Mouse (Mus musculus): ENCODE measurements at regions not wholly inside any gene's neighbourhood (a gene's known extent, or its start where the extent isn't known, plus 50 kb on each side); places are given as distances from the start of the nearest gene placed in this dataset.

- H3K4me3 ChIP-seq, result no peak overlapping the region
- H3K9ac ChIP-seq, result no peak overlapping the region
- H3K36me3 ChIP-seq (replicated peaks), result no peaks in the 10 kb centered on the region
- no peaks in the 10 kb centered on the region for H3K9me3 ChIP-seq
- 64% methylated on average over 2 of the region's 2 CpGs for WGBS
- no peak overlapping the region for H3K4me2 ChIP-seq
- H3K27ac ChIP-seq, result 0 out of 2 replicates have a peak overlapping the region, but pooled peaks have one; percentile 29
- no peak for ATAC-seq (replicated peaks)
- H3K4me1 ChIP-seq, result peaks cover 22% of the 10 kb centered on the region
- H3K27me3 ChIP-seq (replicated peaks), result no peaks in the 10 kb centered on the region
These were observed 112.0 kb downstream of the Gm19410 start for GRCm38 (mm10) chr8:35877581-35877980.

- H3K9ac ChIP-seq, result no peak overlapping the region
- H3K4me1 ChIP-seq, result peaks cover 27% of the 10 kb centered on the region
- WGBS, result 75% methylated on average over 5 of the region's 5 CpGs
- no peak overlapping the region for H3K4me3 ChIP-seq
- peak overlapping the region; percentile 76 for H3K27ac ChIP-seq
- H3K36me3 ChIP-seq (replicated peaks), result no peaks in the 10 kb centered on the region
- no peak for ATAC-seq (replicated peaks)
- no peaks in the 10 kb centered on the region for H3K9me3 ChIP-seq
- H3K27me3 ChIP-seq (replicated peaks), result no peaks in the 10 kb centered on the region
- no peak overlapping the region for H3K4me2 ChIP-seq
These were observed 116.2 kb downstream of the Gm19410 start for GRCm38 (mm10) chr8:35881810-35882209.

GRCm38 (mm10) chr8:35882638-35883455 lies 117.3 kb downstream of the Gm19410 start:
- ATAC-seq (replicated peaks), result peak; percentile 84
- no peaks in the 10 kb centered on the region for H3K27me3 ChIP-seq (replicated peaks)
- H3K4me2 ChIP-seq, result peak overlapping the region; percentile 38
- no peaks in the 10 kb centered on the region for H3K36me3 ChIP-seq (replicated peaks)
- H3K4me1 ChIP-seq, result peaks cover 23% of the 10 kb centered on the region
- 9% methylated on average over 12 of the region's 12 CpGs for WGBS
- H3K9ac ChIP-seq, result peak overlapping the region; percentile 12; the same call in 1 of the 2 replicates
- no peaks in the 10 kb centered on the region for H3K9me3 ChIP-seq
- peak overlapping the region; percentile 76 for H3K27ac ChIP-seq
- 0 out of 2 replicates have a peak overlapping the region, but pooled peaks have one; percentile 7 for H3K4me3 ChIP-seq

- Histone ChIP-seq H3K9me3 (no peaks in the 10 kb centered on the region), H3K27ac (peak overlapping the region; percentile 76), H3K36me3 (replicated peaks) (no peaks in the 10 kb centered on the region), H3K4me1 (peaks cover 27% of the 10 kb centered on the region), H3K9ac (peak overlapping the region; percentile 12; the same call in 1 of the 2 replicates), H3K27me3 (replicated peaks) (no peaks in the 10 kb centered on the region), H3K4me3 (no peak overlapping the region), H3K4me2 (peak overlapping the region; percentile 38)
- ATAC-seq (replicated peaks), result peak; percentile 58
- 24% methylated on average over 1 of the region's 1 CpGs for WGBS
These were observed 117.8 kb downstream of the Gm19410 start for GRCm38 (mm10) chr8:35883456-35883780.

- H3K9ac ChIP-seq, result no peak overlapping the region
- H3K4me3 ChIP-seq, result no peak overlapping the region
- no peaks in the 10 kb centered on the region for H3K36me3 ChIP-seq (replicated peaks)
- no peaks in the 10 kb centered on the region for H3K27me3 ChIP-seq (replicated peaks)
- H3K9me3 ChIP-seq, result no peaks in the 10 kb centered on the region
- H3K27ac ChIP-seq, result peak overlapping the region; percentile 76; the same call in 1 of the 2 replicates
- no peak for ATAC-seq (replicated peaks)
- H3K4me2 ChIP-seq, result no peak overlapping the region
- H3K4me1 ChIP-seq, result peaks cover 28% of the 10 kb centered on the region
- WGBS, result 72% methylated on average over 6 of the region's 6 CpGs
These were observed 119.0 kb downstream of the Gm19410 start for GRCm38 (mm10) chr8:35884545-35884944.

GRCm38 (mm10) chr8:35890083-35890482 lies 124.5 kb downstream of the Gm19410 start:
- Histone ChIP-seq H3K4me2 (no peak overlapping the region), H3K9me3 (no peaks in the 10 kb centered on the region), H3K27me3 (replicated peaks) (no peaks in the 10 kb centered on the region), H3K4me3 (no peak overlapping the region), H3K36me3 (replicated peaks) (no peaks in the 10 kb centered on the region), H3K4me1 (0 out of 2 replicates have a peak, but pooled peaks cover 6% of the 10 kb centered on the region), H3K9ac (no peak overlapping the region), H3K27ac (no peak overlapping the region)
- 87% methylated on average over 4 of the region's 4 CpGs for WGBS
- no peak for ATAC-seq (replicated peaks)

- 0 out of 2 replicates have a peak, but pooled peaks cover 6% of the 10 kb centered on the region for H3K4me1 ChIP-seq
- no peak overlapping the region for H3K4me3 ChIP-seq
- H3K4me2 ChIP-seq, result no peak overlapping the region
- 78% methylated on average over 6 of the region's 6 CpGs for WGBS
- no peaks in the 10 kb centered on the region for H3K9me3 ChIP-seq
- no peaks in the 10 kb centered on the region for H3K36me3 ChIP-seq (replicated peaks)
- no peak overlapping the region for H3K9ac ChIP-seq
- no peak for ATAC-seq (replicated peaks)
- no peaks in the 10 kb centered on the region for H3K27me3 ChIP-seq (replicated peaks)
- H3K27ac ChIP-seq, result no peak overlapping the region
These were observed 126.2 kb downstream of the Gm19410 start for GRCm38 (mm10) chr8:35891769-35892168.

GRCm38 (mm10) chr8:35898493-35898892 lies 132.9 kb downstream of the Gm19410 start:
- Histone ChIP-seq H3K4me1 (peaks cover 9% of the 10 kb centered on the region; the same call in 1 of the 2 replicates), H3K27ac (no peak overlapping the region), H3K36me3 (replicated peaks) (no peaks in the 10 kb centered on the region), H3K9ac (no peak overlapping the region), H3K27me3 (replicated peaks) (no peaks in the 10 kb centered on the region), H3K4me2 (no peak overlapping the region), H3K4me3 (no peak overlapping the region), H3K9me3 (no peaks in the 10 kb centered on the region)
- WGBS, result 85% methylated on average over 3 of the region's 3 CpGs
- ATAC-seq (replicated peaks), result no peak

- H3K9me3 ChIP-seq, result no peaks in the 10 kb centered on the region
These were observed 135.9 kb downstream of the Gm19410 start for GRCm38 (mm10) chr8:35901490-35901889.

GRCm38 (mm10) chr8:35904711-35905450 lies 139.3 kb downstream of the Gm19410 start:
- Histone ChIP-seq H3K9me3 (no peaks in the 10 kb centered on the region), H3K36me3 (replicated peaks) (no peaks in the 10 kb centered on the region), H3K27ac (no peak overlapping the region), H3K27me3 (replicated peaks) (no peaks in the 10 kb centered on the region), H3K4me3 (no peak overlapping the region), H3K9ac (no peak overlapping the region), H3K4me2 (no peak overlapping the region), H3K4me1 (no peaks in the 10 kb centered on the region)
- ATAC-seq (replicated peaks), result no peak; the same call in 1 of the 2 replicates
- 58% methylated on average over 7 of the region's 7 CpGs for WGBS

More at GRCm38 (mm10) chr8:35901490-35901889, 135.9 kb downstream of the Gm19410 start:
- H3K4me2 ChIP-seq, result no peak overlapping the region
- no peak overlapping the region for H3K27ac ChIP-seq
- no peak overlapping the region for H3K4me3 ChIP-seq
- H3K9ac ChIP-seq, result no peak overlapping the region
- H3K4me1 ChIP-seq, result peaks cover 9% of the 10 kb centered on the region; the same call in 1 of the 2 replicates
- no peaks in the 10 kb centered on the region for H3K27me3 ChIP-seq (replicated peaks)
- no peaks in the 10 kb centered on the region for H3K36me3 ChIP-seq (replicated peaks)
- ATAC-seq (replicated peaks), result no peak
- WGBS, result 93% methylated on average over 7 of the region's 7 CpGs

GRCm38 (mm10) chr8:35907998-35908397 lies 142.4 kb downstream of the Gm19410 start:
- Histone ChIP-seq H3K4me1 (no peaks in the 10 kb centered on the region), H3K27ac (no peak overlapping the region), H3K9me3 (no peaks in the 10 kb centered on the region), H3K4me2 (no peak overlapping the region), H3K36me3 (replicated peaks) (no peaks in the 10 kb centered on the region), H3K9ac (no peak overlapping the region), H3K27me3 (replicated peaks) (no peaks in the 10 kb centered on the region), H3K4me3 (no peak overlapping the region)
- 73% methylated on average over 2 of the region's 2 CpGs for WGBS
- no peak for ATAC-seq (replicated peaks)

GRCm38 (mm10) chr8:35912264-35912663 lies 146.7 kb downstream of the Gm19410 start:
- no peak overlapping the region for H3K4me3 ChIP-seq
- WGBS, result 61% methylated on average over 9 of the region's 9 CpGs
- H3K9ac ChIP-seq, result no peak overlapping the region
- H3K9me3 ChIP-seq, result no peaks in the 10 kb centered on the region
- no peak overlapping the region for H3K27ac ChIP-seq
- no peak for ATAC-seq (replicated peaks)
- H3K4me1 ChIP-seq, result no peaks in the 10 kb centered on the region
- H3K4me2 ChIP-seq, result no peak overlapping the region
- no peaks in the 10 kb centered on the region for H3K36me3 ChIP-seq (replicated peaks)
- H3K27me3 ChIP-seq (replicated peaks), result no peaks in the 10 kb centered on the region
